Mouse (Mus musculus) thymus, postnatal 10 days (tissue): Measurements from ENCODE around the gene Ppp1r14d.

Experiments used
- DNase-seq, 2 experiments: peaks; one replicate each; pipeline ENCODE4 v3.0.0; 2021; ENCODE audit warnings: low spot score in 2 of 2

The Ppp1r14d gene

DNA sequence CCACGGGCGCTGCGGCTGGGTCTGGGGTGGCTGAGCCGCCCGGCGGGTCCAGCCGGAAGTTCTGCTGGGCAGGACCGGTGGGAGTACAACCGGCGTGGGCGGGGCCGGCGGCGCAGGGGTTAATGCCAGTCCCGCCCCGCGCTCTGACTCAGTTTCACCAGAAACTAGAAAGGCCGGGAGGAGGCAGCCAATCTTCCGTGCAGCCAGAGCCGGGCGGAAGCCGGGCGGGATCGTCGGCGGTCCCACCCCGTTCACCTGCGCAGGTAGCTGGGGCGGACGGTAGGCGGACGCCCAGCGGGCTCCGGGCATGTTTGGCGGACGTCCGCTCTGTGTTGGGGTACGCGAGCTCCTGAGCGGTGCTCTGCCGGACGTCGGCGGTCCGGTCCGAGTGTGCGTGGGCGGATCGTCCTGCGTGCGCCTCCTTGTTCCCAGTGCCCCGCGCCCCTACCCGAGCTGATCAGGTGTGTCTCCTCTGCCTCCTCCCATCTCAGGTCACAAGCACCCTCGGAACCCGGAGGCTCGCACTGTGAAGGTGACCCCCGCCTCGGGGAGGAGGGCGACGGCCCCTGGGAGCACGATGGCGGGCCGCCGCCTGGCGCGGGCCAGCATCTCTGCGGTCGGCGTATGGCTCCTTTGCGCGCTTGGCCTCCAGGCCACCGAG is 7.6 kb upstream of the Ppp1r14d start, which contains the start of gene Spint1:
Gene Spint1 (plus strand): TSS at position 153 of the 661 bp plus-strand sequence.
- no peak for DNase-seq

DNA sequence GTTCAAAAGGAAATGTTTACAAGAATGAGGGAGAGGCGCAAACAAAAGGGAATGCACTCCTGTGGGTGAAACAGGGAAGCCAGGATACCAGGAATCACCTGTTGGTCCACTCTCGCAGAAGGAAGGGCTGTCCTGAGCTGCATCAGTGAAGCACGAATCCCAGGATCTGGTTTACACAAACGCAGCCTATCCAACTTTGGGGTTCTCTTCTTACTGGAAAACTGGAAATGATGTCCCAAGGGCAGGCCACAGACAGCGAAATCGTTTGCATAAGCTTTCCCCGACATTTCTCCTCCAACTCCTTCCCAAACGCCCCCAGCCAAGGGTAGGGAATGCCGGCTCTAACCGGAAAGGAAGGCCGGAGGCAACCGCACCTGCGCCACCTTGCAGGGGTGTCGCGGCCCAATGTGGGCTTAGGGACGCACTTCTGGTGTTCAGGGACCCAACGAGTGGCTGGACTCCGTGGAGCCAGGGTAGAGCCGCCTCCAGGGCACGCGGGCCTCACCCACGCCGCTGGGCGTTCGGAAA is 7.0 kb upstream of the Ppp1r14d start:
- no peak for DNase-seq

DNA sequence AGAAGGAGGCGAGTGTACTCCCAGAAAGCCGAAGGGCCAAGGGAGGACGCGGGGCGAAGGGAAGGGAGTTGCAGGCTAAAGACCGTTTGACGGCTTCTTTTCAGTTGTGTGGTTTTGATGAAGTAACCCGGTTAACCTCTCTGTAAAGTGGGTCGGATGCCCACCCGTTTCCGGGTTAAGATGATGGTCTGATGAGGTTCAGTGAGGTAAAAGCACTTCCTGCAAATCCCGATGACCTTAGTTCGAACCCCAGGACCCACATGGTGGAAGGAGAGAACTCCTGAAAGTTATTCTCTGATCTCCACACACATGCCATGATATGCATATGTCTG is 20.6 kb downstream of the Ppp1r14d start:
- DNase-seq: no peak

DNA sequence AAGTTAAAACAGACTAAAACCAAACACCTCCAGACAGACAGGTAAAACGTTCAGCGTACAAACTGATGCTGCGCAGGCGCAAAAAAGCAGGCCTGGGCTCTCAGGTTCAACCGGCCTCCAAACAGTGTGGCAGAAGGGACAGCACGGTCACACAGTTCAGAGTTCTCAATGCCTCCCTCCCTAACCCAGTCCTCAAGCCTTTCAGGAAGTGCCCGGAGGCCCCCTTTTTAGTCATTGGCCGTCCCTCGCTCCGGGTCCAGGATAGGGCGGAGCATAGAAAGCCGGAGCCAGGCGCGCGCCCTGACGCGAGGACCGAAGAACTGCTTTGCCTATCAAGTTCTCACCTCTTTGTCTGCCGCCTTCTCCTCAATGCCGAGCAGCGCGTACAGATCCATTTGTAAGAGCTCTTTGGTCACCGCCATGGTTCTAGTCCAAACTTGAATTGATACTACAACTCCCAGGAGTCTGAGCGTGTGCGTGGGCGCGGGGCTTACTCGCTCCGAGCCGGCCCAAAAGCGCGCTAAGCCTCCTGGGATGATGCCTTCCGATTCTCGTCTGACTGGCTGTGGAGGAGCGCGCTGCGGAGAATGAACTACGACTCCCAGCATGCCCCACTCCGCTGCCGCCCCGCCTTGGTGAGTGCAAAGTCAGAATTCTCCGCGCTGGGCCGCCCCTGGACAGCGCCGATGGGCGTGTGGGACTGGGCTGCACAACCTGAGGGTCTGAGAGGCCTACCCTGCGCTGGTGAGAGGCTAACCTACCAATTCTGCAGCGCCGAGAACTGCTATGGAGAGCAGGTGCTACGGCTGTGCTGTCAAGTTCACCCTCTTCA is 21.1 kb downstream of the Ppp1r14d start, which contains the start of the genes Zfyve19 and Dnajc17:
Gene Zfyve19 (plus strand): TSS at position 274 of the 832 bp plus-strand sequence.
Gene Dnajc17 (minus strand): TSS at position 452 of the 832 bp plus-strand sequence.
- DNase-seq: peak; percentile 88 to 89

DNA sequence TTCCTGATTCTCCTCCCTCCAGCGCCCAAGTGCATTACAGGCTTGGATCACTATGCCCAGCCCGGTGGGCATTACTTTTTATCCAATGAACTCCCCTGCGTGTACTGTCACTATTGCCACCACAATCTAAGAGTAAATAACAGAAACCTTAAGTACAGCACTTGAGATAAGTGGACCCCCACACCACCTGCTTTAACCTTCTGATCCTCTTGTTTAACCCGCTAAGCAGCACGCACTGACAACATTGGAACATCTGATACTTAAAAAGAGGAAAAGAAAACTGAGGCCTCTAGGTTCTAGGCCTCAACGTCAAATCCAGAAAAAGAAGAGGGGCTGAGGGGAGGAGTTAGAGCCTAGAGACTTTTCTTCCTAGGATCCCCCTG is 21.8 kb downstream of the Ppp1r14d start:
- no peak for DNase-seq

DNA sequence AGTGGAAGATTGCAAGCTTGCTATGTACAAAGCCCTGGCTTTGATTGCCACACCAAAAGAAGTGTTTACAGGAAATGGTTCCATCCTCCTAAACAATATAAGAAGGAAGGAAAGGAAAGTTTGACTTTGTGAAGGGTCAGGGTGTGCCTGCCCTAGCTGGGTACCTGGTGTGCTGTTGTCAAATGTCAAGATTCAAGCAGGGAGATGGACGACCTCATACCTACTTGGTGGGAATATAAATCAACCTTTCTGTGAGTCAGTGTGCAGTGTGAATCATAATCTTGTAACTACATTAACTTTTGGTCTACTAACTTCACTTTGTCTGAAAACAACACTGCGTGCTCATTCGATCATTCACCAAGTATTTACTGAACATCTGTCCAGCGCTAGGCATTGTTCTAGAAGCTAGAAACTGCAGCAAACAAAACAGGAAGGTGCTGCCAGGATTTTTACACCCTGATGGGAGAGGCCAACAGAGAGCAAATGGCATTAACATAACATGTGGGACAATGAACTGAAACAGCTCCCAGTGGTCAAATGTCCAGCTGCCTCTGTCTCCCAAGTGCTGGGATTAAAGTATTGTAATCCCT is 25.7 kb downstream of the Ppp1r14d start:
- no peak for DNase-seq

DNA sequence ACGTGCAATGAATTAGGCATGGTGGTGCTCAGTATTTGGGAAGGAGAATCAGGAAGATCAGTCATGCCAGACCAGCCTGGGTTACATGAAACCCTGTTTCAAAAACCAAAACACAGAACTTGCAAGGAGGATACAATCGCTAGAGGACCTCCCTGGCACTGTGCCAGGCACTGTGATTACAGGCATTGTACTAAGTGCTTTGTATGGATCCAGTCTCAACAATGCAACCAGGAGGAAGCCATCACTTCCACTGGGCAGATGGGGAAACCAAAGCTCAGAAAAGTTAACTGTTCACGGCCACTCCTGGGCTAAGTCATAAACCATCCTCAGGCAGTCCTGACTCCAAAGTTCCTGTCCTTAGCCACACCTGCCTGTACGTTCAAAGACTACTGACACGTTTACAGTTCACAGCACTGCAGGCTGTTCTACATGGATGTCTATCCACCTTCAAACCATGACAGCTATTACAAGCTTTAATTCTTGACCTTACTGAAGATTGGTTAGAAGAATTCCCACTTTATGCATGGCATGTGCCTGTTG is 26.7 kb downstream of the Ppp1r14d start:
- no peak for DNase-seq

DNA sequence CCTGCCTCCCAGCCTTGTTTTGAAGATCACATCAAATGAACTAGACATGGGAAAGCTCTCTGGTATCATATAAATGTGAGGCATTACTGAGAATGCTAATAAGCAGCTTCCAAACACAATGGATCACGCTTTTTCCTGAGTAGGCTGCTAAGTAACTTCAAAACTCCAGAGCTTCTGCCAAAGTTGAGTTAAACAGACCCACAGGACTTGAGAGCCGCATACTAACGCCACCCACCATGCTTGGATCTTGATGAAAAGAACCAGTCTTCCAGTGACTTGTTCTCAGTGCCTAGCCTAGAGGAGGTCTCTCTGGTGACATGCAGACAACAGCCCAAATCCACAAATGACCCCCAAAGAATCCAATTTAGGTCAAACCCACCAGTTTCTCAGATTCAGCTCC is 30.8 kb downstream of the Ppp1r14d start:
- DNase-seq: no peak

- DNase-seq: no peak
These were observed 31.7 kb downstream of the Ppp1r14d start for GRCm38 (mm10) chr2:119198049-119198448.

DNA sequence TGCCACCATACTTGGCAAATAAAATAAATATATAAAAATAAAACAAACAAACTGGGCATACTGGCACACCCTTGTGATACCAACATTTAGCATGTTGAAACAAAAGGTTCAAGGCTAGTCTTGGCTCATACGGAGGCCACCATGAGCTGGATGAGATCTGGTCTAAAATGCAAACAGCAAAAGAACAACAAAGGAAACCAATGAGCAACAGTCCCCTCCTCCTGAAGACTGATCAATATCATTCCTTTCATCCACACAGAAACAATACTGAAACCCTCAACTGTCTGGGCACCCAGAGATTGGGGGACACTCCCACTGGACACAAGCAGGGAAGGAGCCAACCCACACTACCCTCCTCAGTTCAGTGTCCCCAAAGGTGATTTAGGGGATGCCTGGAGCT is 32.2 kb downstream of the Ppp1r14d start:
- DNase-seq: no peak

GRCm38 (mm10) chr2:119196316-119197108 is 33.2 kb downstream of the Ppp1r14d start:
- DNase-seq: no peak

DNA sequence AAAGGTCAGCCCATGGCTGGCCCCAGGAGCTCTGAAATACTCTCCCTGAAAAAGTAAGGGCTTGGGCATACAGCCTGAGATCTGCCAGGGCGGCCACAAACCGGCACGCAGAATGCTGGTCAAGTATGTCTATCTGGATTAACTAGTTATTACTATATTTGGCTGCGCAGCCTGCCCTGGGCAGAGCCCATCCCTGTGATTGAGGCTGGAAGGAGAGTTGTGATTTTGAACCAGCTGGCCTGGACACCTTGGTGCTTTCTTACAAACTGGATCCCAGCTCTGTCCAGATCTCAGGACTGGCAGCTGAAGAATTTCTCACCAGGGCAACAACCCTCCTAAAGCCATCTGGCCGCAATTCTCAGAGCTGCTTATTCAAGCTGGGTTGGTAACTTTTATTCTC is 35.6 kb downstream of the Ppp1r14d start:
- no peak for DNase-seq

DNA sequence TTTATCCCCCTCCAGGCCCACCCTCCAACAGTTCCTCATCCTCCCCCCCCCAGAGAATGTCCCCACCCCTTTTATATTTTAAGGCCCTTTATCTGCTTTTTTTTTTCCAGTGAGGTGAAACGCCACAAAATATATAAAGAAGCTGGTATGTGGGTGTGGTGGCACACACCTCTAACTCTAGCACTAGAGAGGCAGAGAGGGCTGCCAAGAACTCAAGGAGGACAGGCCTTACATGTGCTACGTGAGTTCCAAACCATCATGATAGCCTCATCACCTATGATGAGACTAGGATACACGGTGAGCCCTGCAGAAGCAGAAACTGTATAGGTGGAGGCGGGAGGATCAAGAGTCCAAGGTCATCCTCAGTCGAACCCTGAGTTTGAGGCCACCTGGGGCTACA is 38.7 kb downstream of the Ppp1r14d start:
- no peak for DNase-seq

GRCm38 (mm10) chr2:119189029-119189710 is 40.5 kb downstream of the Ppp1r14d start:
- peak; percentile 64 to 85 for DNase-seq

DNA sequence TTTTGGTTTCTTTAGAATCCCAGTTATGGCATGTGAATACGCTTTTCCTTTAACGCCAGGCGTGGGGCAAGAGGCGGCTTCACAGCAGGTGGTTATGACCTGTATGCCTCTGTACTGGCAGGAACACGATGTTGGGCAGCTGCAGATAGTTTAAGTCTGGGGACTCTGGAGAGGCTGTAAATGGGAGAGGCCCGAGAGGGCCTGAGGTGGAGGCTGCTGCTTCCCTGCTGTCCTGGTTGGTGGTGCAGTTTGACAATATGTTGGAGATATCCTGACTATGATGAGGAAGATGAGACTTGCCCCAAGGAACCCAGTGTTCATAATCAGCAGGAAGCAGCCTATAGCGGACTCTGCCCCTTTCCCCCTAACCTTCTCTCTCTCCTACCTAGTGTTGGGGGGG is 46.8 kb downstream of the Ppp1r14d start:
- no peak for DNase-seq

DNA sequence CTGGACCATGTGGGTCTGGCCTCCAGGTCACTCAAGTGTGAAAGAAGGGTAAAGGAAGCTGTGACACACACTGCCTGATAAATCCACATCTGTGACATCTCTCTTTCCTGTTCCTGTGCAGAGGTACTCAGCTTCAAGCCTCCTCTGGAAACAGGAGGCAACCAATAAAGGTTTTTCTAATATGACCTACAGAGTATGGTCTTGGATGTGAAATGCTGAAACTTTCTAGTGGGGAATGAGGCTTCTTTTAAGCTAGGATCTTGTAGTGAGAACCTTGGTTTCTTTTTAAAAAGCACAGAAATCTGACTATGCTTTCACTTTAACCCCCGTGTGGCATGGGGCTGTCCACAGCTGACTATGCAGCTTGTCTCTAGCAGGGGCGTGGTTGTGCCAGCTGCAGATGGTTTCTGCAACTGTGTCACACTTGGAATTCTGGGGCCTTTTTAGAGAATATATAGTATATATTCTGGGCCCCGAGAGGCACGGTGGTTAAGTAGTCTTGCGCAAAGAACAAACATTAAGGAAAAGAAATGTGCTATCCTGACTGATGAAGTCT is 52.2 kb downstream of the Ppp1r14d start:
- no peak for DNase-seq

- DNase-seq: no peak
These were observed 52.9 kb downstream of the Ppp1r14d start for GRCm38 (mm10) chr2:119176761-119177160.

DNA sequence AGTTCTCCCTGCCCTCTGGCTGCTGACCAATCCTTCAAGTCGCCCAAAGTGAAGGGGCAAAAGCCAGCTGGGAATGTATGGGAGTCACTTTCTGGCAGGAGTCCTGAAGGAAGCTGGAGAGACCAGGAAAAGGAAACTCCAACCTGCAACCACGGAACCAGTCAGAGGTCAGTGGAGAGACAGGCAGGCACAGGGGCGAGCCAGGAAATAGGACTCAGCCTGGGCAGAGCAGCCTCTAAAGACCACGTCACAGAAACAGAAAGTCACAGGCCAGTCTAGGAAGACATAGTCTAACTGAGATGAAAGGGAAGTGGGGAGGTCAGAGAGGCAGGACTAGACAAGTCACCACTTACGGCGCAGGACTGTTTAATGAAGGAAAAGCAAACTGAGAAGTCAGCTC is 54.1 kb downstream of the Ppp1r14d start:
- DNase-seq: no peak

DNA sequence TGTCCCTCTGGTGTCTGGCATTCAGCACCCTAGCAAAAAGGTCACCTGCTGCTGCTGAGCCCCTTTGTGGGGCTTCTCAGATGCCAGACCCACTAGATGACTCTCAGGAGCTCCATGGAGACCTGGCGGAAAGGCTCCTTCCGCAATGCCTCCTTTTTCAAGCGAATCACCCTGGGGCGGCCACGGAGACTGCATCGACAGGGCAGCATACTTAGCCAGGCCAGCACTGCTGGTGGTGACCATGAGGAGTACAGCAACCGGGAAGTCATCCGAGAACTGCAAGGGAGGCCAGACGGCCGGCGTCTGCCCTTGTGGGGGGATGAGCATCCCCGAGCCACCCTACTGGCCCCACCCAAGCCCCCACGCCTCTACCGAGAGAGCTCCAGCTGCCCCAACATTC is 54.8 kb downstream of the Ppp1r14d start:
- no peak for DNase-seq

DNA sequence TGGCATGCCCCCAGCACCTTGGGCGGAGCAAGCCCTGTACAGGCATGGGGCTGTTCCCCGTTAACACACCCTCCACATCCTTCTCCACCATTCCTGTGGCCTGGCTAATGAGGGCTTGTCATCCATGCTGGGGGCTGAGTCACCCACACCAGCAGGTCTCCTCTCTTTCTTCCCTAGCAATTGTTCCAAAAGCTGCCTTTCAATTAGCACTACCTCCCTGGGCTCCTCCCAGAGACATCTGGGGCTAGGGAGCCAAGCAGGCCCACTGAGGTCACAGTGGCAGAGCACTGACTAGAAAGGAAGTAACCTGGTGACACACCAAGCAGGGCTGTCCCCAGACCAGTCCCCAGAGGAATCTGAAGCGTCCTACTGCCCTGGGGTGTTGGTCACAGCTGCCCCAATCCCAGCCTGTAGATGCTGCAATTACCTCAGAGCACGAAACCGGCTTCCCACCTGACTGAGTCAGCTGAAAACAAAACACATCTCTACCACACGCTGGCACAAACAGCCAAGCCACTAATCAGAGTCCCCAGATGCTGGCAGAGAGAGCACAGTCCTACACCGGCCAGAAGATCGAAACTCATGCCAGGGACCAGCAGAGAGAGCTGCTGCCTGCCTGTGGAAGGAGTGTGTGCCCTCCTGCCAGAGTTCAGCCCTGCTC is 55.6 kb downstream of the Ppp1r14d start, which contains the start of gene Gm14137:
Gene Gm14137 (plus strand): TSS at position 519 of the 661 bp plus-strand sequence.
- DNase-seq: no peak
